Mouse (Mus musculus) fibroblast of lung, adult 2 months (primary cell): Measurements from ENCODE around the gene Sox1.

ENCODE experiments used
- DNase-seq: peaks from one replicate; pipeline ENCODE4 v3.0.0-alpha.2; 2011; ENCODE audit warnings: low read depth

The Sox1 gene

DNA sequence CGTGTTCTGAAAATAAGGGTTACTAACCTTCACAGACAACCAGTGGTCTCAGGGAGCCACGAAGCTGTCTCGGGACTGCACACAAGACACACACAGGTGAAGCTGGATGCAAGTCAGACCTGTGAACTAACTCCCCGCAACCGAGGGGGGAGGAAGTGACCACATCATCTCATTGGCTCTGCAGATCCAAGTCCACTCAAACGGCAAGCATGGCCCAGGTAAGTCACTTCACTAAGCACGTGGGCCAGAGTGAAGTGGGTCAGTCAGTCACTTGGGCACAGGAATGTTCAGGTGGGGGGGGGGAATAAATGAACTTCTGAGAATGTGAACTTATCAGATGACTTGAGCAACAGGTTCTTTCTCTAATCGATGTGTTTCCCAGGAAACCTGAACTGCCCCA, 30.8 kb downstream of the Sox1 start:
- DNase-seq: no peak

DNA sequence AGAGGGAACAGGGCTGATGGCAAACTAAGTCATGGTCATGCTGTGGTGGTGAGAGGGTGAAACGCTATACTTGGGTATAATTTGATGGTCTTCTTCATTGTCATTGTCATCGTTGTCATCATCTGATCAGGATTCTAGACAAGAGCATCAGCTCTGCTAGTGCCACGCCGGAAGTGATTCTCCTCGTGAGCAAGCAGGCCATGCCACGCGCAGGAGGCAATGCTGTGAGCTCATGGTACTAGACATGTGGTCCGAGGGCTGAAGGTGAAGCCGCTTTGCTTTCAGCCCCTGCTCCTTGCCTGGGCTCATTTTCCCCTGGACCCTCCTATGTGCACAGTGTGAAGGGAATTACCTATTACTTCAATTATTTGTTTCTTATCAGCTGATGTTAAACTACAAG, 32.3 kb downstream of the Sox1 start:
- no peak for DNase-seq

- no peak for DNase-seq
Measured at GRCm38 (mm10) chr8:12427886-12428799, 33.0 kb downstream of the Sox1 start.

GRCm38 (mm10) chr8:12428931-12429330, 33.8 kb downstream of the Sox1 start:
- no peak for DNase-seq

DNA sequence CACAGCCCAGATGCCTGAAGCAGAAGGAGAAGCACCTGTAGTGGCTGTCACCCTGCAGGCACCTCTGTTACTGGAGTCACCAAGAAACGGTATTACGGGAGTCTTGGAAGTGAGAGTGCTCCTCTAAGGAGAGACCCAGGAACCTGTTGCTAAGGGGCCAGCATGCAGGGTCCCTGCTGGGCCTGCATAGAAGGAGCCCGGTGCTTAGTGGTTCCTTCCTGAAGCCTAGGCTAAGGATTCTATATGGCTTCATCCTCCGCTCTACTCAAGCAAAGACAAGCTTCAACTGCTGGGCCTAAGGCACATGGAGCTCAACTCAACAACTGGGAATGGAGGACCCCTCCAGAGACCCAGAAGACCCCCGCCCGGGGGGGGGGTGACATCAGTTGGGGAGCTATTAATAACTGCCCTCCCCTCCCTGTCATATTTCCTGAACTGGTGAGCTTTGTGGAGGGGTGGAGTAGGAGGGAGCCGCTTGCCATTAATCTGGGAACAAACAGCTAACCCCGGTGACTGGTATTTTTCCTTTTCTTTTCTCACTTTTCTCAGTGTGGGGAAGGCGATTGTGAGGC, 34.6 kb downstream of the Sox1 start:
- DNase-seq: no peak

- DNase-seq: no peak
Measured at GRCm38 (mm10) chr8:12430173-12430899, 35.2 kb downstream of the Sox1 start.

DNA sequence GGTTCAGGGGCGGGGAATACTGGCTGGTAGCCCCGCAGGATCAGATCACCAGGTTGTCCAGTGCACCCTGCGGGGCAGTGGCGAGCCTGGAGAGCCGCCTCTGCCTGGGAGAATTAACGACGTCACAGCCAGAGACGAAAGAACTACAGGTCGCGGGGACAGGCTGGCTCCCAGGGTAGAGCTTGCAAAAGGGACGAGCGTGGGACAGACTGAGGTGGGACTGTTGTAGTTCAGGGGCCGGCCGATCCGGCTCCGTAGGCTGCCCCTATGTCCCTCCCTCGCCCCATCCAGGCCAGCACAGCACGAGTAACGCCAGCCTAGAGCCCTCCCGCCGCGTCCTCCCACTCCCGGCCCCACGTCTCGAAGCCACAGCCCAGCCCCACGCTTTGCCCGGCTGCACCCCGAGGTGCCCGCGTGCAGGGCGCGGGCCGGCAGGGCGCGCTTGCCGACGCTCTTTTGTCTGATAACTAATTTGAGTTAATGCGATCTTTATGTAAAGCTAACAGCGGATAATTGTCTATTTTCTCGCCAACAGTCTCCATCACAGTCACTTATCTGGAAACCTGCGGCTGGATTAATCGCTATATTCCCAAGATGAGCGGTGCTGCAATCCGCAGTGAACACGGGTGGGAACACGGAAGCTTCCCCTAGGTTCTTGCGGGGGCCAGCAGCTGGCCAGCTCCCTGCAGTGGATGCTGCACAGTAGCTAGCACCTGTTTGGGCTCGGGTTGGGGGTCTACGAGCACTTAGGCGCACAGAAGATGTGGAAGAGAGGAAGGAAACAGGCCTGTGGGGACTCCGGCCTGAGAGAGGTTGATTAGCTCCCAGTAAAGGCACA, 36.0 kb downstream of the Sox1 start:
- DNase-seq: no peak

DNA sequence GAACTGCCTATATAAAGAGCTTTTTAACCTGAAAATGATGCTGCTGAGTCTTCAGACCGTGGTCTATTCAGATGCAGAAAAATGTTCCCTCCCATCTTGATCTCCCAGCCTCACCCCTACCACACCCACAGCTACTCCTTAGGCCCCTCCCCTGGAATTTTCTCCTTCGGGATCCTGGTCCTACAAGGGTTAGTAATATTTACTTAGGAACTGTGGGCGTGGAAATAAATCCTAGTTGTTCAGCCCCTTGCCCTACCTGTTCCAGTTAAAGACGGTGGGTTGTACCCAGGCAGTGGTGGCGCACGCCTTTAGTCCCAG, 36.6 kb downstream of the Sox1 start:
- no peak for DNase-seq

- DNase-seq: no peak
Measured at GRCm38 (mm10) chr8:12432546-12432945, 37.5 kb downstream of the Sox1 start.

GRCm38 (mm10) chr8:12434771-12435170, 39.7 kb downstream of the Sox1 start:
- DNase-seq: no peak

DNA sequence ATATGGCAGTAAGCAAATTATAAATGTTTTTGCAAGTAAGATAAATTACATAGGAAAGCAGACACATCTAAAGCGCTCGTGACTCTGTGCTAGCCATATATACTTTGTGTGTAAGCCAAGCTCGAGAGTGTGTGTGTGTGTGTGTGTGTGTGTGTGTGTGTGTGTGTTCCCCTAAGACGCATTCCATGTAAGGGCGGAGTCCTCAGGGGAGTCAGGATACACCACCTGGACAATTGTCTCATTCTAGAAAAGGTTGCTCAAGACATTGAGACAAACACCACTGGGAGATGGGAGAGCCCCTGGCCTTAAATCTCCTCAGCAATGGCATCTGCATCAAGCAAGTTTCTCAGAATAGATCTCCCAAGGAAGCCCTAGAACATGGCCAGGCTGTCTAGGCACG, 42.9 kb downstream of the Sox1 start:
- no peak for DNase-seq

GRCm38 (mm10) chr8:12439044-12439443, 43.9 kb downstream of the Sox1 start:
- DNase-seq: no peak

GRCm38 (mm10) chr8:12439846-12440245, 44.8 kb downstream of the Sox1 start:
- DNase-seq: no peak

GRCm38 (mm10) chr8:12440997-12441396, 45.9 kb downstream of the Sox1 start:
- DNase-seq: no peak

GRCm38 (mm10) chr8:12445258-12445657, 50.2 kb downstream of the Sox1 start:
- no peak for DNase-seq

DNA sequence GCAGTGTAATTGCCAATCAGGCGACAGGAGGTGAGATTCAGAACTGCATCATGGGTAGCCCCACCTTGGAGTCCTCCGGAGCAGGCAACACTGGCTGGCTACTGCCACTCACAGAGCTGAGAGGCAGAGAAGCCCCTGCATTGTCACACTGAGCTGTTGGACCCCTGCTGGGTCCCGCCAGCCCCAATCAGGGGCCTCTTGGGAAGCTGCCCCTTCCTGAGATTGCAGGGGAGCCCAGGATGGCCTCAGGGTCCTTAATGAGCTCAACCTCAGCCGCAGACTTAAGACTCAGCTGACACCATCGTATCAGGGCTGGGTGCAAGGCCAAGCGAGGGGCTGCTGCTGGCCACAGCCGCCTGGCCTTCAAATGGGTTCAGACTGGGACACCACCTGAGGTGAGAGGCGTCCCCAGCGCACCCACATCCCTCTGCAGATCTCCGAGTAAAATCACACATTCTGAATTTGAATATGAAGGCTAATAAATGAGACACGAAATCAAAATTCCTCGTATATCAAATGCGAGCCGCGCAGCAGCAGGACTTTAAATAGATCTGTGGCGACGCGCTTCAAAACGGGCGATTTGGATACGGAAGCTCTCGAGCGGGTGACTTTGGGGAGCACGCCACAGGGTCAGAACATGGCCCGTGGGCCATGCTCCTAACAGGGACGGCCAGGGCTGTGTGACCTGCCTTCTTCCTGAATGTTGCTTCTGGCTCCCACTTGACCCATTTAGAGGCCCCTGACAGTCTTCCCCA, 51.0 kb downstream of the Sox1 start:
- DNase-seq: no peak
